Mouse (Mus musculus): ENCODE measurements around the gene Nom1. TPM values are rescaled to one million over a fixed set of nuclear protein-coding genes. Genes with fewer than 3 reads are reported as not detected.

Nom1 gene
- polyA plus RNA-seq (2012) = 7.6 and 9.8 TPM in 2 replicates

DNA sequence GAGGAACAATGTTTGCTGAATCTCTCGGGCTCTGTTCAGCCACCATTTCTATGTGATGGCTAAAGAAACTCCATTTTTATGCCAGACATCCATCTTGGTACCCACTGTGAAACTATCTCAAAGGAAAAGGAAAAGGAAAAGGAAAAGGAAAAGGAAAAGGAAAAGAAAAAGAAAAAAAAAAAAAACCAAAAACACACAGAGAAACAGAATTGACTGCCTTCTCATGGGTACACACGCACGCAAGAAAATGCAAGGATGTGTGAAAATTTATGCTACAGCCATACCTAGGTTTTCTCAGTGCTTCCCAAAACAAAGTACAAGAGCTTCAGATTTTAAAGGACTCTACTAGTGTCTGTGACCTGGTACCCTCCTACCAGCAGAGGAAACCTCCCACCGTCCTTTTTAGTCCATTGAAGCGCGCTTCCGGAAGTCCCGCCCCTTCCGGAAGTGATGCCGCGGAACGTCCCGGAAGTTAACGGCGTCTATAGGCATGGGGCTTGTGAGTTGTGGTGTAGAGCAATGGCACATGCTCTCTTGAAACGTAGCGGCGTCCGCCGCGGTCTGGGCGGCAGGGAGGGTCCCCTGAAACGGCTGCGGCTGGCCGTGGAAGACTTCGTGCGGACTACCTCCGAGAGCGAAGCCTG, at the start of gene Nom1:
Gene Nom1 (plus strand): TSS at position 437 of the 644 bp plus-strand sequence.

DNA sequence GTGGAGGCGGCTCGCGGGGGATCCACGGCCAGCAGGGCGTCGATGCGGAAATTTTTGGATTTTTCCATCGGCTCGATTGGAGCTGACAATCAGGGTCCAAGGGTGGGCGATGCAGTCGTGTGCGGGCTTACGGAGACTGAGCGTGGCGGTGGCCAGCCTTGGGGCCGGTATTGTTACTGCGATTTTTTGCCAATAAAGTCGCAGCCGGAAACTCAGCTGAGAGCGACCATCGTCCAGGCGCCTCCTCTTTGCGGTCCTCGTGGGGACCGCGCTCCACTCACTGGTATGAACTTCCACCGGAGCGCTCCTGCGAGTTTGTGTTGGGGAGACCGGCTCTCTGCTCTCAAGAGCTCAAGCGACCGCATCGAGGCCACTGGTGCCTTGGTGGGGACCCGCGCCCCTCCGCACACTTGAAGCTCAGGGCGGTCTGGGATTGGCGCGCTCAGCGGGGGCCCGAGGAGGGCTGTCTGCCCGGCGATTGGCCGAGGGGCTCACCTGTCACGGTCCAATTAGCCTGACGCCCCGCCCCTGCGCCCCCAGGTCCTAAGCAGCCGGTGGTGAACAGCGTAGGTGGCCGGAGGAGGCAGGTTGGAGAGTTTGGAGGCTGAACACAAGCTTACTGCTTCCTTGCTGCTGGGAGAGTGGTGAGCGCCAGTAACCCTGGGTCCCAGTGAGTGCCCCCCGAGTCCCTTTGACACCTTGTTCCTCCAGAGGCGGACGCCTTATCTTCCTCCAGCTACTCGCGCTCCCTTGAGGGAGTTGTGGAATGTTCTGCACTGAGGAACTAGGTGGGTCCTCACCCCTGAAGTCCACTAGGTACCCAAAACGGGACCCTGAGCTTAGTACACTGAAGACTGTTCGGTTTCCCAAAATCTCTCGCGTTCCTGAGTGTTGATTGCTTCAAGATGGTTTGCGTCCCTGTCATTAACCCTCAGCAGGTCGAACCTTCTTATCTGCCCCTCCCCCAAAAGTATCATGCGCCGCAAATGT, 44.0 kb downstream of the Nom1 start, which contains the start of gene Mnx1:
Gene Mnx1 (minus strand): TSS at position 263 of the 990 bp plus-strand sequence.

Other genes starting within 250 kb of the Nom1 start
- not detected in 2 replicates for gene Rnf32, start 238.7 kb upstream of the Nom1 start, polyA plus RNA-seq (2012)
- 0.86 and 0.93 TPM in 2 replicates for gene Lmbr1, start 56.3 kb upstream of the Nom1 start, polyA plus RNA-seq (2012)
- not detected in 2 replicates for gene Mnx1, start 43.8 kb downstream of the Nom1 start, polyA plus RNA-seq (2012)
- gene Ube3c, start 134.6 kb downstream of the Nom1 start, polyA plus RNA-seq (2012) = 2.3 and 2.4 TPM in 2 replicates

Data from megakaryocyte-erythroid progenitor cell, adult 5 weeks (primary cell).